Mouse (Mus musculus) cerebellum, postnatal 4 days (tissue): ENCODE measurements around the gene Rasgrp3.
"Not testable (repeated sequence)": the region's sequence is repeated elsewhere in the genome, so short reads cannot be mapped to it uniquely, and the experiment has no call there.

ENCODE experiments used
- DNase-seq, 2 experiments: peaks; one replicate each; pipeline ENCODE4 v3.0.0; 2022; ENCODE audit warnings: low spot score in 2 of 2, mixed read lengths in 1 of 2

Rasgrp3 gene

GRCm38 (mm10) chr17:75461771-75462170, 26.1 kb downstream of the Rasgrp3 start:
- DNase-seq, result no peak

- DNase-seq, result not testable (repeated sequence)
Measured at GRCm38 (mm10) chr17:75463223-75463622, 27.5 kb downstream of the Rasgrp3 start.

GRCm38 (mm10) chr17:75463645-75464044, 27.9 kb downstream of the Rasgrp3 start:
- no peak for DNase-seq

GRCm38 (mm10) chr17:75464331-75464982, 28.8 kb downstream of the Rasgrp3 start:
- DNase-seq, result no peak

GRCm38 (mm10) chr17:75464983-75465634, 29.4 kb downstream of the Rasgrp3 start:
- peak in 1 of 2 experiments; percentile 62 for DNase-seq

GRCm38 (mm10) chr17:75465635-75465997, 29.9 kb downstream of the Rasgrp3 start:
- no peak for DNase-seq

- no peak for DNase-seq
Measured at GRCm38 (mm10) chr17:75466948-75467347, 31.3 kb downstream of the Rasgrp3 start.

GRCm38 (mm10) chr17:75467526-75467925, 31.8 kb downstream of the Rasgrp3 start:
- no peak for DNase-seq

GRCm38 (mm10) chr17:75468479-75469114, 32.9 kb downstream of the Rasgrp3 start:
- no peak for DNase-seq

GRCm38 (mm10) chr17:75470325-75470724, 34.6 kb downstream of the Rasgrp3 start:
- no peak for DNase-seq

- no peak for DNase-seq
Measured at GRCm38 (mm10) chr17:75470885-75471610, 35.4 kb downstream of the Rasgrp3 start.

- DNase-seq, result no peak
Measured at GRCm38 (mm10) chr17:75471644-75472253, 36.1 kb downstream of the Rasgrp3 start.

- DNase-seq, result no peak
Measured at GRCm38 (mm10) chr17:75472379-75472778, 36.7 kb downstream of the Rasgrp3 start.

GRCm38 (mm10) chr17:75475985-75476384, 40.3 kb downstream of the Rasgrp3 start:
- no peak for DNase-seq

GRCm38 (mm10) chr17:75476736-75477416, 41.2 kb downstream of the Rasgrp3 start:
- no peak for DNase-seq

- DNase-seq, result no peak
Measured at GRCm38 (mm10) chr17:75477655-75478054, 42.0 kb downstream of the Rasgrp3 start.

GRCm38 (mm10) chr17:75478836-75479235, 43.1 kb downstream of the Rasgrp3 start:
- DNase-seq, result no peak

GRCm38 (mm10) chr17:75479663-75480062, 44.0 kb downstream of the Rasgrp3 start:
- DNase-seq, result no peak

- DNase-seq, result no peak
Measured at GRCm38 (mm10) chr17:75480379-75480778, 44.7 kb downstream of the Rasgrp3 start.

GRCm38 (mm10) chr17:75486205-75486604, 50.5 kb downstream of the Rasgrp3 start:
- no peak for DNase-seq

GRCm38 (mm10) chr17:75495213-75495612, 59.5 kb downstream of the Rasgrp3 start:
- no peak for DNase-seq
